Mouse (Mus musculus) lung, postnatal 0 days (tissue): ENCODE results near the gene Itga7. TPM values are rescaled to one million over a fixed set of nuclear protein-coding genes. Genes with fewer than 3 reads are reported as not detected.

Source experiments
- ATAC-seq: fragments of 200-750 bp; cut with Nextera tagmentation; 2 replicates; pipeline ENCODE4 v1.8.0; 2017; ENCODE audit warnings: moderate library complexity
- DNase-seq: peaks from one replicate; pipeline ENCODE4 v3.0.0-alpha.2; 2016; ENCODE audit warnings: low spot score
- H3K27ac ChIP-seq: fragments of 300-500 bp; sonication (generic); 2 replicates; pipeline ENCODE4 v1.5.1; 2014; ENCODE audit warnings: antibody characterized with exemption, mild to moderate bottlenecking, low read length, mixed read lengths
- H3K27me3 ChIP-seq: fragments of 300-500 bp; sonication (generic); replicated peaks from 2 replicates; pipeline ENCODE4 v1.6.1; 2014; ENCODE audit warnings: low read length, mixed read lengths; ENCODE audit not compliant: insufficient read depth
- H3K36me3 ChIP-seq: fragments of 300-500 bp; sonication (generic); 2 replicates; pipeline ENCODE4 v1.6.1; 2014; ENCODE audit warnings: low read length, mixed read lengths; ENCODE audit not compliant: insufficient read depth
- H3K4me1 ChIP-seq: fragments of 300-500 bp; sonication (generic); 2 replicates; pipeline ENCODE4 v1.6.1; 2014; ENCODE audit warnings: antibody characterized with exemption, low read depth, low read length, mixed read lengths; ENCODE audit not compliant: insufficient read depth
- H3K4me2 ChIP-seq: fragments of 300-500 bp; sonication (generic); replicated peaks from 2 replicates; pipeline ENCODE4 v1.6.1; 2014; ENCODE audit warnings: low read depth, mild to moderate bottlenecking, low read length, moderate library complexity, mixed read lengths
- H3K4me3 ChIP-seq: fragments of 300-500 bp; sonication (generic); 2 replicates; pipeline ENCODE4 v1.5.1; 2014; ENCODE audit warnings: low read depth, low read length
- H3K9ac ChIP-seq: fragments of 300-500 bp; sonication (generic); replicated peaks from 2 replicates; pipeline ENCODE4 v1.6.1; 2014; ENCODE audit warnings: low read depth, mild to moderate bottlenecking
- H3K9me3 ChIP-seq: fragments of 300-500 bp; sonication (generic); 2 replicates; pipeline ENCODE4 v1.6.1; 2016; ENCODE audit warnings: low read length, mixed read lengths
- CTCF ChIP-seq: IDR thresholded peaks from 2 replicates; pipeline ENCODE4 v1.5.1; 2016; ENCODE audit warnings: antibody characterized with exemption, mild to moderate bottlenecking
- EP300 ChIP-seq: IDR thresholded peaks from 2 replicates; pipeline ENCODE4 v1.6.1; 2016; ENCODE audit warnings: antibody characterized with exemption, mild to moderate bottlenecking, control low read depth
- WGBS: fragments of 180-500 bp; shearing (Covaris S2); extraction: QIAGEN DNeasy Blood & Tissue Kit; methylation state at CpG from one replicate; pipeline ENCODE4 v1.1.7; 2014; 5-methylcytosine and 5-hydroxymethylcytosine counted together
- polyA plus RNA-seq: library from polyadenylated mRNA; unstranded; fragments of >200 nt; fragmentation: Nextera tagmentation; extraction: Ambion mirVana; gene quantifications from 2 replicates; pipeline ENCODE4 v1.2.1, GENCODE M21; 2015

The Itga7 gene
- polyA plus RNA-seq, 1 experiment from 2014 or later = 14.6 TPM

GRCm38 (mm10) chr10:128915550-128915949 is 18.1 kb upstream of the Itga7 start:
- Histone ChIP-seq H3K9me3 (no peaks in the 10 kb centered on the region), H3K9ac (no peak overlapping the region), H3K4me3 (no peak overlapping the region), H3K4me1 (no peaks in the 10 kb centered on the region), H3K27ac (no peak overlapping the region), H3K4me2 (no peak overlapping the region), H3K36me3 (peaks cover 19% of the 10 kb centered on the region), H3K27me3 (no peaks in the 10 kb centered on the region)
- ATAC-seq (no peak), DNase-seq (no peak)
- 86% methylated on average over 2 of the region's 2 CpGs for WGBS
- TF ChIP-seq CTCF (peak; percentile 50), EP300 (no peak)

- DNase-seq = no peak
- no peaks in the 10 kb centered on the region for H3K27me3 ChIP-seq
- H3K27ac ChIP-seq = no peak overlapping the region
- H3K4me3 ChIP-seq = no peak overlapping the region
- ATAC-seq = no peak
- whole genome bisulfite sequencing = 92% methylated on average over 3 of the region's 3 CpGs
- TF ChIP-seq EP300 (no peak), CTCF (no peak)
- no peak overlapping the region for H3K4me2 ChIP-seq
- peaks cover 19% of the 10 kb centered on the region for H3K36me3 ChIP-seq
- H3K9me3 ChIP-seq = no peaks in the 10 kb centered on the region
- H3K4me1 ChIP-seq = no peaks in the 10 kb centered on the region
- no peak overlapping the region for H3K9ac ChIP-seq
These were observed 17.0 kb upstream of the Itga7 start for GRCm38 (mm10) chr10:128916665-128917064.

GRCm38 (mm10) chr10:128917400-128917799 is 16.2 kb upstream of the Itga7 start:
- Histone ChIP-seq H3K4me2 (no peak overlapping the region), H3K27ac (no peak overlapping the region), H3K4me3 (no peak overlapping the region), H3K36me3 (peaks cover 19% of the 10 kb centered on the region), H3K4me1 (0 out of 2 replicates have a peak, but pooled peaks cover 5% of the 10 kb centered on the region), H3K27me3 (no peaks in the 10 kb centered on the region), H3K9ac (no peak overlapping the region), H3K9me3 (no peaks in the 10 kb centered on the region)
- DNase-seq = no peak
- WGBS = 89% methylated on average over 6 of the region's 6 CpGs
- no peak for TF ChIP-seq EP300
- no peak for TF ChIP-seq CTCF
- ATAC-seq = no peak

GRCm38 (mm10) chr10:128918246-128918645 is 15.4 kb upstream of the Itga7 start:
- DNase-seq = no peak

GRCm38 (mm10) chr10:128919203-128919631 is 14.4 kb upstream of the Itga7 start:
- H3K27ac ChIP-seq = peak overlapping the region; percentile 20; the same call in 1 of the 2 replicates
- no peak overlapping the region for H3K4me3 ChIP-seq
- H3K9me3 ChIP-seq = no peaks in the 10 kb centered on the region
- TF ChIP-seq CTCF (no peak), EP300 (no peak)
- DNase-seq = peak; percentile 39
- no peaks in the 10 kb centered on the region for H3K27me3 ChIP-seq
- no peak for ATAC-seq
- H3K4me2 ChIP-seq = no peak overlapping the region
- H3K4me1 ChIP-seq = peaks cover 18% of the 10 kb centered on the region; the same call in 1 of the 2 replicates
- H3K36me3 ChIP-seq = peaks cover 15% of the 10 kb centered on the region
- no peak overlapping the region for H3K9ac ChIP-seq
- WGBS = 28% methylated on average over 6 of the region's 6 CpGs

More at GRCm38 (mm10) chr10:128918246-128918645, 15.4 kb upstream of the Itga7 start:
- no peaks in the 10 kb centered on the region for H3K9me3 ChIP-seq
- H3K36me3 ChIP-seq = peaks cover 19% of the 10 kb centered on the region
- H3K27me3 ChIP-seq = no peaks in the 10 kb centered on the region
- H3K4me3 ChIP-seq = no peak overlapping the region
- WGBS = 58% methylated on average over 7 of the region's 7 CpGs
- no peak overlapping the region for H3K27ac ChIP-seq
- H3K9ac ChIP-seq = no peak overlapping the region
- H3K4me2 ChIP-seq = no peak overlapping the region
- TF ChIP-seq CTCF = no peak
- TF ChIP-seq EP300 = no peak
- peaks cover 11% of the 10 kb centered on the region; the same call in 1 of the 2 replicates for H3K4me1 ChIP-seq
- ATAC-seq = no peak

GRCm38 (mm10) chr10:128919966-128920365 is 13.7 kb upstream of the Itga7 start:
- no peak for DNase-seq
- Histone ChIP-seq H3K27ac (no peak overlapping the region), H3K36me3 (peaks cover 15% of the 10 kb centered on the region), H3K9ac (no peak overlapping the region), H3K4me2 (no peak overlapping the region), H3K4me3 (no peak overlapping the region), H3K4me1 (peaks cover 18% of the 10 kb centered on the region; the same call in 1 of the 2 replicates), H3K9me3 (no peaks in the 10 kb centered on the region), H3K27me3 (no peaks in the 10 kb centered on the region)
- TF ChIP-seq EP300 = no peak
- TF ChIP-seq CTCF = no peak
- ATAC-seq = no peak
- 73% methylated on average over 7 of the region's 7 CpGs for WGBS
